Mouse (Mus musculus) adrenal gland (tissue): ENCODE measurements around the gene Tgif2lx1.
"Not testable (repeated sequence)": the region's sequence is repeated elsewhere in the genome, so short reads cannot be mapped to it uniquely, and the experiment has no call there.

Source experiments
- intact Hi-C: fragments of 180-260 bp; cut with DNase I; formaldehyde crosslinking; loops from one replicate; pipeline ENCODE4 v1.15.1; 2025
- long read RNA-seq, 2 experiments: library from polyadenylated mRNA; unstranded; transcript quantifications; one replicate each; pipeline ENCODE4 v2.0.0; 2020; ENCODE audit warnings: borderline replicate concordance in 1 of 2; ENCODE audit not compliant: insufficient replicate concordance in 1 of 2

Gene Tgif2lx1
- long read RNA-seq, experiment 1 = 0 reads
- long read RNA-seq, experiment 2 = 0 reads

DNA sequence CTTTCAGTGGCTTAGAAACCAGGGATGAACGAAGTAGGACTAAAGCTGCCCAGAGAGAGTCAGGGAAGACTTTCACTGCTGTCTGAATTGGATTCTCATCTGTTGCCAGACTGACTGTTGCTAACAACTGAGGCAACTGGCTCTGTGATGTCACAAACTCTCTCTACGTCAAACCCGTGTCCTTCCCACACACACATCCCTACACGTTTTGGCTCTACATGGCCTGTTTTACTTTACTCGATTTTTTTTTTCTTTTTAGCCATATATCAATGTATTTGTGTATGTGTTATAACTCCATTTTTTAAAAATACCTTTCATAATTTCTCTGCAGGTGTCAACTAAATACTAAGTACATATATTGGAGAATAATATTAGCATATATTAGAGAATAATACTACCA lies at the start of gene Tgif2lx1:
Tgif2lx1 (minus strand) TSS at position 101 of the 400 bp plus-strand sequence.
- intact Hi-C loops = not testable (repeated sequence)
